Mouse (Mus musculus): ENCODE results near the gene Pde4c.

DNA sequence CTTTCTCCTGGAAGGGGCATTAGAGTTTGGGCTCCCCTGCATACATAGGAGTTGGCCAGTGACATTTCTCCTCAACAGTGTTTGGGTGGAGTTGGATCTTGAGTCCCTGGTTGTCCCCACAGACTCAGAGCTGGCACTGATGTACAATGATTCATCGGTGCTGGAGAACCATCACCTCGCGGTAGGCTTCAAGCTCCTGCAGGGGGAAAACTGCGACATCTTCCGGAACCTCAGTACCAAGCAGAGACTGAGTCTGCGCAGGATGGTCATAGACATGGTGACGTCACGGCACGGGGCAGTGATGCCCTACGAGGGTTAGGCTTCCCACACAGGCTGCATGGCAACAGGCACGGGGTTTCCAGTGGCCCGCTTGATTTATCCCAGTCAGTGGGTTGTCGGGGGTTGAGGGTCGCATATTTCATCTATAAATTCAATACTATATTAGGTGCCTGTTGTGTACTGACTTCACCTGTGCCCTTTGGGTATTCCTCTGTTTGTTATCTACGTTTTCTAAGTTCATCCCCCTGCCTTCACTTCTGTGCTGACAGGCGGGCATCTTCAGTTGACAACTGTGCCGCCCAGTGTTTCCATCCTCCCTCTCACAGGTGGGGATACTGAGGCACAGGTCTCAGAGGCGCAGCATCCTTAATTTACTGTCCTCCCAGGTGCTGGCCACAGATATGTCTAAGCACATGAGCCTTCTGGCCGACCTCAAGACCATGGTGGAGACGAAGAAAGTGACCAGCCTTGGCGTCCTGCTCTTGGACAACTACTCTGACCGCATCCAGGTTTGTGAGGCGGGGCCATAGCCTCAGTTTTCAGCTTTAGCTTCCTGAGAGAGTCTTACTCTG lies 25.0 kb downstream of the Pde4c start:
- no peak for TF ChIP-seq CTCF (IDR thresholded peaks at IDR 0.05 in 2 of 3, conservative IDR thresholded peaks at IDR 0.05 in 1 of 3; ENCODE audit: control insufficient read depth in 1 of 3, insufficient read depth in 1 of 3, low read depth in 2 of 3, low read length in 3 of 3, poor library complexity in 1 of 3, severe bottlenecking in 1 of 3)
- no peak for TF ChIP-seq GATA1 (IDR thresholded peaks at IDR 0.05; ENCODE audit: low read depth, low read length)
- TF ChIP-seq BHLHE40 (IDR thresholded peaks at IDR 0.05; ENCODE audit: borderline replicate concordance, low read depth, low read length): no peak
